Mouse (Mus musculus): ENCODE data around the gene Cyp2j6.
A peak's percentile ranks its signal among the peaks of the same experiment; 100 is the strongest.
"Not testable (repeated sequence)": the region's sequence is repeated elsewhere in the genome, so short reads cannot be mapped to it uniquely, and the experiment has no call there.

Gene Cyp2j6

GRCm38 (mm10) chr4:96553133-96553819 is at the start of gene Cyp2j6:
Gene Cyp2j6, minus strand, starts transcription at chr4:96553661.
- DNase-seq (ENCODE audit: extremely low read depth, insufficient read length, low spot score), result peak; percentile 77

- DNase-seq (ENCODE audit: extremely low read depth, insufficient read length, low spot score), result no peak
Observed at GRCm38 (mm10) chr4:96591791-96592150, 38.3 kb upstream of the Cyp2j6 start.

- DNase-seq (ENCODE audit: extremely low read depth, insufficient read length, low spot score), result peak; percentile 36
Observed at GRCm38 (mm10) chr4:96590911-96591790, 37.7 kb upstream of the Cyp2j6 start, which contains the start of gene Cyp2j9. Gene Cyp2j9, minus strand, starts transcription at chr4:96591578.

GRCm38 (mm10) chr4:96581425-96582088 is 28.1 kb upstream of the Cyp2j6 start:
- no peak for DNase-seq (ENCODE audit: extremely low read depth, insufficient read length, low spot score)

GRCm38 (mm10) chr4:96580351-96580750 is 26.9 kb upstream of the Cyp2j6 start:
- not testable (repeated sequence) for DNase-seq (ENCODE audit: extremely low read depth, insufficient read length, low spot score)

GRCm38 (mm10) chr4:96569442-96569841 is 16.0 kb upstream of the Cyp2j6 start:
- DNase-seq (ENCODE audit: extremely low read depth, insufficient read length, low spot score), result no peak

GRCm38 (mm10) chr4:96567988-96568387 is 14.5 kb upstream of the Cyp2j6 start:
- no peak for DNase-seq (ENCODE audit: extremely low read depth, insufficient read length, low spot score)

GRCm38 (mm10) chr4:96565808-96566207 is 12.3 kb upstream of the Cyp2j6 start:
- no peak for DNase-seq (ENCODE audit: extremely low read depth, insufficient read length, low spot score)

- no peak for DNase-seq (ENCODE audit: extremely low read depth, insufficient read length, low spot score)
Observed at GRCm38 (mm10) chr4:96560464-96560863, 7.0 kb upstream of the Cyp2j6 start.

GRCm38 (mm10) chr4:96559781-96560180 is 6.3 kb upstream of the Cyp2j6 start:
- no peak for DNase-seq (ENCODE audit: extremely low read depth, insufficient read length, low spot score)

GRCm38 (mm10) chr4:96551619-96552018 is 1.8 kb downstream of the Cyp2j6 start:
- DNase-seq (ENCODE audit: extremely low read depth, insufficient read length, low spot score), result no peak

GRCm38 (mm10) chr4:96545976-96546375 is 7.5 kb downstream of the Cyp2j6 start:
- no peak for DNase-seq (ENCODE audit: extremely low read depth, insufficient read length, low spot score)

GRCm38 (mm10) chr4:96525772-96526171 is 27.7 kb downstream of the Cyp2j6 start:
- DNase-seq (ENCODE audit: extremely low read depth, insufficient read length, low spot score), result no peak

- DNase-seq (ENCODE audit: extremely low read depth, insufficient read length, low spot score), result no peak
Observed at GRCm38 (mm10) chr4:96522256-96522655, 31.2 kb downstream of the Cyp2j6 start.

- DNase-seq (ENCODE audit: extremely low read depth, insufficient read length, low spot score), result no peak
Observed at GRCm38 (mm10) chr4:96510083-96510482, 43.4 kb downstream of the Cyp2j6 start.

- no peak for DNase-seq (ENCODE audit: extremely low read depth, insufficient read length, low spot score)
Observed at GRCm38 (mm10) chr4:96507286-96507685, 46.2 kb downstream of the Cyp2j6 start, which contains the start of gene Cyp2j8. Gene Cyp2j8, minus strand, starts transcription at chr4:96507386.
